In the genomic region with DNA sequence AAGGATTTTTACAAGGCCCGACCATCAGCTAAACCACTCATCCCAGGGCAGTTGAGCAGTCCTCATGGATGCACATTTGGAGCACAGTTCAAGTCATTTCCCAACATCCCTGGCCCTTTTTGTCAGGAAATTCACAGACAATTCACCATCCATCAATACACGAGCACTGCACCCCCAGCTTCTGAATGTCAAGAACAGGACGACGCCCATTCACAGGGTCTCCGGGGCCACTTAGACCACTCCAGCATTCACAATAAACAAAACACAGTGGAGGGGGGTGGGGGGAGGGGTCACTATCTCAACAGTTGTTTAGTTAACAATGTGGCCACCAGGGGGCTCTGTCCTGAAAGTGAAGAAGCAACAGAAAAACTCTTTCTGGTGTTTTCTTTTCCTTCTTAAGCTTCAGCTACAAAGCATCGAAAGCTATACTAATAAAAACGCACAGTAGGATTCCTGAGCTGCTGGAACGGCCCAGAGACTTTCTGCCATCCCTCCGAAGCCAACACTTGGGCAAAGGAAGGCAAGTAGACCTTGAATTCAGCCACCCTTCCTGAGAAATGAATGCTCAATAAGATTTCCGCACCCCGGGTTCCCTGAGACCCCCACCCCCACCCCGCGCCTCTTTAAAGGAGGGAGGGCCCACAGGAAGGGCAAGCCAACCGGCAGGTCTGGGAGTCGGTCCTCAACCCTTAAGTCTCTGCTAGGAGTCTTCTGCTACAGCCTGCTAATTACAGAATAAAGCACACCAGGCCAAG, we compare ENCODE assay signal across 8 mouse cellular contexts. TPM values are rescaled to one million over a fixed set of nuclear protein-coding genes. Genes with fewer than 3 reads are reported as not detected.
DNase-seq lines count a peak whose midpoint lies in the region; ATAC-seq and TF ChIP-seq lines count a peak whose summit lies in the region.

No protein-coding gene starts in this region.

- no peak overlapping the region; the same call in 1 of the 2 replicates for H3K9ac ChIP-seq in liver, embryonic 16.5 days (ENCODE audit: low read depth, low read length)
- H3K9ac ChIP-seq in neural tube, embryonic 14.5 days (replicated peaks; ENCODE audit: low read depth, low read length) = 0 out of 2 replicates have a peak overlapping the region, but pooled peaks have one; percentile 1

- H3K4me2 ChIP-seq in liver, embryonic 16.5 days (ENCODE audit: low read depth, low read length) = peak overlapping the region; percentile 99
- peak overlapping the region; percentile 71 for H3K4me2 ChIP-seq in neural tube, embryonic 14.5 days (ENCODE audit: low read depth, low read length)

- peak overlapping the region; percentile 25; the same call in 1 of the 2 replicates for H3K4me3 ChIP-seq in liver, embryonic 16.5 days (ENCODE audit: low read depth, low read length)
- peak overlapping the region; percentile 58 for H3K4me3 ChIP-seq in neural tube, embryonic 14.5 days (ENCODE audit: low read depth, low read length)
- H3K4me3 ChIP-seq in thymus, adult 2 months (ENCODE audit: control insufficient read depth, insufficient read depth, low read length) = peak overlapping the region; percentile 32

- H3K4me1 ChIP-seq in liver, embryonic 16.5 days (ENCODE audit: control insufficient read depth, low read depth, low read length) = peaks cover 45% of the 10 kb centered on the region
- peaks cover 37% of the 10 kb centered on the region for H3K4me1 ChIP-seq in neural tube, embryonic 14.5 days (ENCODE audit: control insufficient read depth, insufficient read depth, low read length)
- peaks cover 59% of the 10 kb centered on the region for H3K4me1 ChIP-seq in thymus, adult 2 months (replicated peaks; ENCODE audit: control insufficient read depth, insufficient read depth, low read length)

- 0 out of 2 replicates have a peak, but pooled peaks have one; percentile 21 for TF ChIP-seq CTCF in thymus, adult 2 months (IDR thresholded peaks at IDR 0.05; ENCODE audit: borderline replicate concordance, control insufficient read depth, extremely low read depth, insufficient read depth, low read length, poor library complexity)

- peak overlapping the region; percentile 38 for H3K27ac ChIP-seq in liver, embryonic 16.5 days (ENCODE audit: low read length)
- H3K27ac ChIP-seq in neural tube, embryonic 14.5 days (ENCODE audit: low read depth, low read length) = no peak overlapping the region; the same call in 1 of the 2 replicates
- peak overlapping the region; percentile 77; the same call in 1 of the 2 replicates for H3K27ac ChIP-seq in thymus, adult 2 months (ENCODE audit: control insufficient read depth, insufficient read depth, low read length)

- peak; percentile 56 for DNase-seq in urinary bladder, postnatal 10 days (ENCODE audit: low spot score)
- no peak for DNase-seq in urinary bladder, adult 2 months (ENCODE audit: low spot score)
- peak; percentile 81 for DNase-seq in heart, adult 8-10 months (ENCODE audit: low spot score)
- DNase-seq in kidney, adult 9 months = peak; percentile 85
- peak; percentile 84 for DNase-seq in thymus, adult 2 months

- TF ChIP-seq POLR2A in thymus, adult 2 months (IDR thresholded peaks at IDR 0.05; ENCODE audit: control insufficient read depth, extremely low read depth, insufficient read depth, low read length, poor library complexity) = no peak

- H3K36me3 ChIP-seq in liver, embryonic 16.5 days (ENCODE audit: control insufficient read depth, insufficient read depth) = no peaks in the 10 kb centered on the region
- no peaks in the 10 kb centered on the region for H3K36me3 ChIP-seq in neural tube, embryonic 14.5 days (ENCODE audit: control insufficient read depth, insufficient read depth, low read length)
- H3K36me3 ChIP-seq in thymus, adult 2 months (ENCODE audit: control insufficient read depth, insufficient read depth, low read length) = no peaks in the 10 kb centered on the region

- ATAC-seq in common myeloid progenitor, adult 5-6 weeks (replicated peaks; ENCODE audit: low read depth, poor library complexity, severe bottlenecking) = peak; percentile 19; the same call in 1 of the 2 replicates
- ATAC-seq in liver, embryonic 16.5 days (ENCODE audit: low read depth) = no peak
- ATAC-seq in neural tube, embryonic 14.5 days (ENCODE audit: low read depth) = no peak

- no peaks in the 10 kb centered on the region for H3K9me3 ChIP-seq in liver, embryonic 16.5 days (replicated peaks; ENCODE audit: control insufficient read depth, low read length)
- H3K9me3 ChIP-seq in neural tube, embryonic 14.5 days (ENCODE audit: control insufficient read depth, low read length) = no peaks in the 10 kb centered on the region

- 8% methylated on average over 15 of the region's 15 CpGs for WGBS in liver, embryonic 16.5 days (ENCODE audit: insufficient replicate concordance)
- 6% methylated on average over 15 of the region's 15 CpGs for WGBS in neural tube, embryonic 14.5 days
- 12% methylated on average over 15 of the region's 15 CpGs for WGBS in thymus, adult 2 months

- H3K27me3 ChIP-seq in liver, embryonic 16.5 days (ENCODE audit: control insufficient read depth, insufficient read depth, low read depth, low read length) = peaks cover 6% of the 10 kb centered on the region
- no peaks in the 10 kb centered on the region for H3K27me3 ChIP-seq in neural tube, embryonic 14.5 days (ENCODE audit: control insufficient read depth, insufficient read depth, low read length)
- H3K27me3 ChIP-seq in thymus, adult 2 months (ENCODE audit: control insufficient read depth, insufficient read depth, low read length) = no peaks in the 10 kb centered on the region

RNA-seq across cellular contexts. Expression of gene Itpk1, which starts 2.2 kb away (rescaled TPM):
- polyA plus RNA-seq in urinary bladder, adult 2 months (2012; rRNA removed) = 43.6 and 57.6 TPM in 2 replicates
- 9.4 and 12.0 TPM in 2 replicates for total RNA-seq in common myeloid progenitor, adult 5-6 weeks (2017)
- total RNA-seq in heart, adult 8-10 months (2022) = 1 to 10 TPM; 6.9 to 8.0 (median 7.6) TPM
- polyA plus RNA-seq in liver, embryonic 16.5 days (2015; fragmentation: Nextera tagmentation; extraction: Ambion mirVana) = 4.8 and 5.5 TPM in 2 replicates
- 34.8 and 40.6 TPM in 2 replicates for polyA plus RNA-seq in neural tube, embryonic 14.5 days (2014; fragmentation: Nextera tagmentation; extraction: Ambion mirVana)
- polyA plus RNA-seq in thymus, adult 2 months (2012; rRNA removed) = 34.2 and 36.9 TPM in 2 replicates

RNA-seq across cellular contexts. Expression of gene Moap1, which starts 40.9 kb away (rescaled TPM):
- polyA plus RNA-seq in urinary bladder, adult 2 months (2012; rRNA removed) = 4.2 and 4.6 TPM in 2 replicates
- total RNA-seq in common myeloid progenitor, adult 5-6 weeks (2017) = 5.5 and 11.6 TPM in 2 replicates
- 1 to 10 TPM; 5.9 to 7.3 (median 6.6) TPM for total RNA-seq in heart, adult 8-10 months (2022)
- polyA plus RNA-seq in liver, embryonic 16.5 days (2015; fragmentation: Nextera tagmentation; extraction: Ambion mirVana) = 5.6 and 6.8 TPM in 2 replicates
- 68.8 and 81.1 TPM in 2 replicates for polyA plus RNA-seq in neural tube, embryonic 14.5 days (2014; fragmentation: Nextera tagmentation; extraction: Ambion mirVana)
- 0.71 and 1.3 TPM in 2 replicates for polyA plus RNA-seq in thymus, adult 2 months (2012; rRNA removed)

RNA-seq across cellular contexts. Expression of gene Tmem251, which starts 41.0 kb away (rescaled TPM):
- 3.2 and 4.0 TPM in 2 replicates for polyA plus RNA-seq in urinary bladder, adult 2 months (2012; rRNA removed)
- 11.3 and 11.9 TPM in 2 replicates for total RNA-seq in common myeloid progenitor, adult 5-6 weeks (2017)
- total RNA-seq in heart, adult 8-10 months (2022) = 1 to 10 TPM; 3.5 to 4.7 (median 4.4) TPM
- 4.6 and 4.7 TPM in 2 replicates for polyA plus RNA-seq in liver, embryonic 16.5 days (2015; fragmentation: Nextera tagmentation; extraction: Ambion mirVana)
- polyA plus RNA-seq in neural tube, embryonic 14.5 days (2014; fragmentation: Nextera tagmentation; extraction: Ambion mirVana) = 12.4 and 12.6 TPM in 2 replicates
- polyA plus RNA-seq in thymus, adult 2 months (2012; rRNA removed) = 4.2 and 4.4 TPM in 2 replicates

RNA-seq across cellular contexts. Expression of gene Gm28051, which starts 55.0 kb away (rescaled TPM):
- not detected in 2 replicates for polyA plus RNA-seq in urinary bladder, adult 2 months (2012; rRNA removed)
- total RNA-seq in common myeloid progenitor, adult 5-6 weeks (2017) = not detected in 2 replicates
- total RNA-seq in heart, adult 8-10 months (2022) = not detected
- not detected in 2 replicates for polyA plus RNA-seq in liver, embryonic 16.5 days (2015; fragmentation: Nextera tagmentation; extraction: Ambion mirVana)
- polyA plus RNA-seq in neural tube, embryonic 14.5 days (2014; fragmentation: Nextera tagmentation; extraction: Ambion mirVana) = not detected in 2 replicates
- not detected in 2 replicates for polyA plus RNA-seq in thymus, adult 2 months (2012; rRNA removed)

RNA-seq across cellular contexts. Expression of gene Gon7, which starts 55.1 kb away (rescaled TPM):
- 10.4 and 11.8 TPM in 2 replicates for polyA plus RNA-seq in urinary bladder, adult 2 months (2012; rRNA removed)
- total RNA-seq in common myeloid progenitor, adult 5-6 weeks (2017) = 16.2 and 26.6 TPM in 2 replicates
- 10 to 100 TPM in 3 of 4 experiments, 1 to 10 TPM in 1; 9.4 to 14.2 (median 10.9) TPM for total RNA-seq in heart, adult 8-10 months (2022)
- 10.1 and 13.0 TPM in 2 replicates for polyA plus RNA-seq in liver, embryonic 16.5 days (2015; fragmentation: Nextera tagmentation; extraction: Ambion mirVana)
- 46.9 and 54.2 TPM in 2 replicates for polyA plus RNA-seq in neural tube, embryonic 14.5 days (2014; fragmentation: Nextera tagmentation; extraction: Ambion mirVana)
- polyA plus RNA-seq in thymus, adult 2 months (2012; rRNA removed) = 19.4 and 25.0 TPM in 2 replicates
